Mouse (Mus musculus) CH12.LX (cell line): ENCODE results near the gene G3bp2.

ENCODE experiments used
- CTCF ChIP-seq, 2 experiments: IDR thresholded peaks in 1 of 2; conservative IDR thresholded peaks in 1 of 2; 2 replicates each; pipeline ENCODE4 v1.5.1; 2011 to 2012; ENCODE audit warnings: low read depth in 2 of 2, low read length in 2 of 2, improper control_type of control experiment in 1 of 2, inconsistent platforms in 1 of 2, mild to moderate bottlenecking in 1 of 2, moderate library complexity in 1 of 2
- EP300 ChIP-seq: IDR thresholded peaks from 2 replicates; pipeline ENCODE4 v1.6.1; 2011; ENCODE audit warnings: low read length, improper control_type of control experiment
- JUND ChIP-seq: conservative IDR thresholded peaks from 2 replicates; pipeline ENCODE4 v1.6.1; 2011; ENCODE audit warnings: low read depth, low read length, improper control_type of control experiment
- POLR2A ChIP-seq: IDR thresholded peaks from 2 replicates; pipeline ENCODE4 v1.6.1; 2011; ENCODE audit warnings: low read depth, mild to moderate bottlenecking, improper control_type of control experiment, low read length
- SIN3A ChIP-seq: IDR thresholded peaks from 2 replicates; pipeline ENCODE4 v1.6.1; 2012; ENCODE audit warnings: low read length, improper control_type of control experiment, inconsistent platforms
- UBTF ChIP-seq: IDR thresholded peaks from 2 replicates; pipeline ENCODE4 v1.6.1; 2012; ENCODE audit warnings: low read depth, mild to moderate bottlenecking, inconsistent platforms, low read length, improper control_type of control experiment, moderate library complexity

- TF ChIP-seq UBTF (no peak), JUND (no peak), CTCF (conservative IDR thresholded peaks at IDR 0.05 in 1 of 2, IDR thresholded peaks at IDR 0.05 in 1 of 2; ENCODE audit: low read depth in 2 of 2, low read length in 2 of 2) (no peak), EP300 (no peak), SIN3A (no peak), POLR2A (no peak)
These were observed 19.5 kb upstream of the G3bp2 start for GRCm38 (mm10) chr5:92103062-92103461.
